Mouse (Mus musculus) neural tube, embryonic 11.5 days (tissue): Measurements from ENCODE around the gene Cxcl10. TPM values are rescaled to one million over a fixed set of nuclear protein-coding genes. Genes with fewer than 3 reads are reported as not detected.

ENCODE experiments used
- ATAC-seq: fragments of 200-750 bp; cut with Nextera tagmentation; 2 replicates; pipeline ENCODE4 v1.8.0; 2017; ENCODE audit warnings: moderate number of reproducible peaks, mild to moderate bottlenecking, moderate TSS enrichment, moderate library complexity; ENCODE audit not compliant: insufficient read depth, low FRiP score, low TSS enrichment
- DNase-seq: peaks from one replicate; pipeline ENCODE4 v3.0.0-alpha.2; 2015; ENCODE audit warnings: low spot score
- H3K27ac ChIP-seq: fragments of 300-500 bp; sonication (generic); 2 replicates; pipeline ENCODE4 v1.5.1; 2014; ENCODE audit warnings: low read depth, mild to moderate bottlenecking, low read length
- H3K27me3 ChIP-seq: fragments of 300-500 bp; sonication (generic); 2 replicates; pipeline ENCODE4 v1.6.1; 2014; ENCODE audit warnings: mild to moderate bottlenecking, low read length, mixed read lengths; ENCODE audit not compliant: control insufficient read depth, insufficient read depth
- H3K36me3 ChIP-seq: fragments of 300-500 bp; sonication (generic); 2 replicates; pipeline ENCODE4 v1.6.1; 2014; ENCODE audit warnings: mild to moderate bottlenecking, low read length, moderate library complexity, mixed read lengths; ENCODE audit not compliant: control insufficient read depth, insufficient read depth
- H3K4me1 ChIP-seq: fragments of 300-500 bp; sonication (generic); 2 replicates; pipeline ENCODE4 v1.6.1; 2014; ENCODE audit warnings: low read length, mixed read lengths; ENCODE audit not compliant: control insufficient read depth, insufficient read depth
- H3K4me2 ChIP-seq: fragments of 300-500 bp; sonication (generic); 2 replicates; pipeline ENCODE4 v1.6.1; 2014; ENCODE audit warnings: low read depth, mild to moderate bottlenecking, moderate library complexity
- H3K4me3 ChIP-seq: fragments of 300-500 bp; sonication (generic); 2 replicates; pipeline ENCODE4 v1.5.1; 2014; ENCODE audit warnings: low read depth, low read length
- H3K9ac ChIP-seq: fragments of 300-500 bp; sonication (generic); 2 replicates; pipeline ENCODE4 v1.6.1; 2014; ENCODE audit warnings: mild to moderate bottlenecking, low read length
- H3K9me3 ChIP-seq: fragments of 300-500 bp; sonication (generic); 2 replicates; pipeline ENCODE4 v1.6.1; 2016; ENCODE audit warnings: low read length; ENCODE audit not compliant: control insufficient read depth
- WGBS: fragments of 180-500 bp; shearing (Covaris S2); extraction: QIAGEN DNeasy Blood & Tissue Kit; methylation state at CpG from one replicate; pipeline ENCODE4 v1.1.7; 2014; 5-methylcytosine and 5-hydroxymethylcytosine counted together
- polyA plus RNA-seq: library from polyadenylated mRNA; unstranded; fragments of >200 nt; fragmentation: Nextera tagmentation; extraction: Ambion mirVana; gene quantifications from 2 replicates; pipeline ENCODE4 v1.2.1, GENCODE M21; 2014

The Cxcl10 gene
- polyA plus RNA-seq, 1 experiment from 2014 or later = not detected

DNA sequence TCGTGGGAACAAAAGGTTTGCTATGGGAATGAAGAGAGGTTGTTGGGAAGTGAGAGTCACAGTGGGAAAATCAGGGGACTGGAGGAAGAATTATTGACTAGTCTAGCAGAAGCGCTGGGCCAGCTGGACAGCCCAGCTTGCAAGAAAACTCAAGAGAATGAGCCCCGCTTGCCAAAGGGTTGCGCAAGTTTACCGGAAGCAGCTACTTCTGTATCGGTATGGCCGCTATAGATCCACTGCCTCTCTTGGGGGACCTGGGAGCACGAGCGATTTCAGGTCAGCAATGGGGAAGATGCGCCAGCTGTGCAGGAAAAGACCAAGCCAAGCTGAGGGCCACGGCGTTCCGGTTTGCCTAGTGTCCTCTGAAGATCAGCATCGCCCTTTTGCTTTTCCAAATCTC, 30.1 kb downstream of the Cxcl10 start:
- H3K27ac ChIP-seq = no peak overlapping the region
- 92% methylated on average over 14 of the region's 14 CpGs for WGBS
- H3K27me3 ChIP-seq = no peaks in the 10 kb centered on the region
- ATAC-seq (no peak), DNase-seq (no peak)
- H3K36me3 ChIP-seq = no peaks in the 10 kb centered on the region
- no peak overlapping the region for H3K4me2 ChIP-seq
- no peaks in the 10 kb centered on the region for H3K4me1 ChIP-seq
- no peaks in the 10 kb centered on the region for H3K9me3 ChIP-seq
- no peak overlapping the region for H3K4me3 ChIP-seq
- H3K9ac ChIP-seq = no peak overlapping the region

DNA sequence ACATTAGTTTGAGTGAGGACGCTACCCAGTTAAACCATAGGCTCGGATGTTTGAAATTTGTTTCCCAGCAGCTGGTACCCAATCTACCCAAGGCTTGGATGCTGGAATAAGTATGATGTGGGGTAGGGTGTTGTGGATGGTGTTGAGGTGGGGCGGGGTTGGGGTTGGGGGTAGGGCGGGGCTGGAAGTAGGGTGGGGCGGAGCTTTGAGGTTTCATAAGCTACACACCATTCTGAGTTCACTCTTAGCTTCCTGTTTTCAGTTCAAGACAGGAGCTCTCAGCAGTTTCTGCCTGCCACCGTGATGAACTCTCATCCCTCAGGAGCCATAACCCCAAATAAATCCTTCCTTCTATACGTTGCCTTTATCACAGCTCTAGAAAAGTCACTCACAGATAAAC, 30.6 kb downstream of the Cxcl10 start:
- no peak overlapping the region for H3K9ac ChIP-seq
- H3K9me3 ChIP-seq = no peaks in the 10 kb centered on the region
- no peaks in the 10 kb centered on the region for H3K27me3 ChIP-seq
- H3K4me2 ChIP-seq = no peak overlapping the region
- ATAC-seq (no peak), DNase-seq (no peak)
- no peaks in the 10 kb centered on the region for H3K36me3 ChIP-seq
- no peak overlapping the region for H3K4me3 ChIP-seq
- 88% methylated on average over 7 of the region's 7 CpGs for WGBS
- no peaks in the 10 kb centered on the region for H3K4me1 ChIP-seq
- H3K27ac ChIP-seq = no peak overlapping the region

DNA sequence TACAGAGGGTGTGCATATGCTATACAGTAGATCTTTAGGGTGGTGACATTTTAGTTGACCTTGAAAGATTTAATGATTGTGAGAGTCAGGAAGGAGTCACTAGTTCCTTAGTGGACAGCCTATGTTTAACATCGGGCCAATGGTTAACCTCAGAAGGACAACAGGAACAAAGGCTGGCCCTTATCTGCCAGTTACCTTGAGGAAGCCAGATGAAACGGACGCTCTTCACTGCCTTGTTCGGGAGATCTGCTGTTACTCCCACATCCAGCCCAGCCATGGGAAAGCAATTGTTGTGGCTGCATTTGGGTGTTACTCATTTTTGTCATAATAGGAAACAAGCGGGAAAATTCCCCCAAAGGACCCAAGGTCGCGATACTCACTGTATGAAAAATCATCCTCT, 34.9 kb downstream of the Cxcl10 start:
- Histone ChIP-seq H3K27me3 (no peaks in the 10 kb centered on the region), H3K36me3 (no peaks in the 10 kb centered on the region), H3K4me2 (no peak overlapping the region), H3K27ac (no peak overlapping the region), H3K4me3 (no peak overlapping the region), H3K9me3 (no peaks in the 10 kb centered on the region), H3K9ac (no peak overlapping the region), H3K4me1 (peaks cover 4% of the 10 kb centered on the region; the same call in 1 of the 2 replicates)
- ATAC-seq = no peak
- DNase-seq = no peak
- WGBS = 75% methylated on average over 7 of the region's 7 CpGs

DNA sequence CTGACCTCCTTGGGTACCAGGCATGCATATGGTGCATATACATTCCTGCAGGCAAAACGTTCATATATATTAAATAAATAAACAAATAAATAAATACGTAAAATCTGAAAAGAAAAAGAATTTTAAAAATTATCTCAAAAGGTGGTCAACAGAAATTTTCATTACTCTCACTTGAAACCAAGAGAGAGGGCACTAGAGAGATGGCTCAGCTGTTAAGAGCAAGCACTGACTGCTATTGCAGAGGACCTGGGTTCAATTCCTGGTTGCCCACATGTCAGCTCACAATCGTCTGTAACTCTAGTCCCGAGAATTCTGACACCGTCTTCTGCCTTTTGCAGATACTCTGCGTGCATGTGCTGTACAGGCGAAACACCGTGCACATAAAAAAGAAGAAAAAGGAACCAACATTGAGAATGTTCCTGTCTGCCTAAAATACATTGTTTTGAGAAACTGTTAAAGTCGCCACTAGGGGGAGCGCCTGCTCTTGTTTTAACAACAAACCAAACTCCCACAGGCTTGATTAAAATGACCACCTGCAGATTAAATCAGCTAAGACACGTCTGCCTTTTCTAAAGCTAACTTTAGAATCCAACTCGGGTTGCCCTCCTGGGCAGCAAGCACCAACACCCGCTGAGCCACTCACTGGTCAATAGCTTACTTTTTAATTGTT, 36.5 kb downstream of the Cxcl10 start:
- H3K9me3 ChIP-seq = no peaks in the 10 kb centered on the region
- 15% methylated on average over 13 of the region's 13 CpGs for WGBS
- no peak overlapping the region for H3K27ac ChIP-seq
- peak; percentile 79 for DNase-seq
- H3K27me3 ChIP-seq = no peaks in the 10 kb centered on the region
- ATAC-seq = no peak
- no peaks in the 10 kb centered on the region for H3K36me3 ChIP-seq
- H3K4me2 ChIP-seq = no peak overlapping the region
- peaks cover 5% of the 10 kb centered on the region; the same call in 1 of the 2 replicates for H3K4me1 ChIP-seq
- H3K9ac ChIP-seq = no peak overlapping the region
- no peak overlapping the region for H3K4me3 ChIP-seq

DNA sequence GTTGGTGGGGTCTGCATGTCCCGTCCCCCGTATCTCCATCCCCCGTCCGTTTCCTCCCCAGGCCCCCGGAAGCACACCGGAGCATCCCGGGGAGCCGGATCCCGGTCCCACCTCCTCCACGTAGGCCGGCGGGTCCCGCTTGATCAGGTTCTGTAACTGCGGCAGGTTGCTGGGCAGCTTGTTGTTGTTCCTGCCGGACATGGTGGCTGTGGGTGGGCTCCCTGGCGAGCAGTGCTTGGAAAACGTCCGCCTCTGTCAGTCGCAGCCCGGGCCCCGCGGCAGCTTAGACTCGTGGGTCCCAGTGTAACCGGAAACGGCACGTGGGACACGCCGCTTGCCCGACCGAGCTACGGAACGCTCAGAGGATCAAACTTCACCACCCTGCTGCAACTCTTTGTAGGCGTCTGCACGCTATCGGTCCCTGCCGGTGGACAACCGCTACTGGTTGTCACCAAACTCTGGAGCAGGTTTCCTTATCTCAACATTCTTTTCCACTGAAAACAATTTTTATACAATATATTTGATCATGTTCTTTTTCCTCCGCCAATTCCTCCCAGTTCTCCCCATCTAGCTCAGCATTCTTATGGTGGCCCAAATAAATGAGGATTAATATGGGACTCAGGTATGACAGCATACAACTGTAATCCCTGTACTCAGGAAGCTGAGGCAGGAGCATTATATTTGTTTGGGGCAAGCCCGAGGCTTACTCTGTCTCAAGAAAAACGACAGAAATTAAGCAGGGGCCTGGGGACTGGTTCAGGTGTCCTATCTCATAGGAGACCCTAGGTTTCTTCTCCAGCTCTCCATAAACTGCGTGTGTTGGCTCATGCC, 38.8 kb downstream of the Cxcl10 start, which contains the start of gene Sdad1:
Gene Sdad1, minus strand, starts transcription at position 799 of the 831 bp plus-strand sequence.
- peak within 1 kb of the TSS; percentile 86 for H3K4me3 ChIP-seq
- no peak within 1 kb of the TSS for H3K27ac ChIP-seq

DNA sequence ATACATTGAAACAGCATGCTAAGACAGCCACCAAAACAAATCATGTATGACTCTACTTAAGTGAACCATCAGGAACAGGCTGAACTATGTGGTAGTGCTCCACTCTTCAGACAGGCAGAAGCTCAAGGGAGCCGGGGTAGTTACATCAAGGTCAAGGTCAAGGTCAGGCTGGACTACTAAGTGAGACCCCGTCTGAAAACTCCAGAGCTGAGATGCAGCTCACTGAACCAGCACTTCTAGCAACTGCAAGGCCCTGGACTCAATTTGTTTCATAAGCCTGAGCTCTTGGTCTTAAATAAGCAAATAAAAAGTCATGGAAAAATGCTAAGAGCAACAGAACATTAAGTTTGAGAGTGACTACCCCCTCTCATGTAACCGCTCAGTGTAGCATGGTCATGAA, 44.4 kb downstream of the Cxcl10 start:
- ATAC-seq (no peak), DNase-seq (no peak)
- Histone ChIP-seq H3K27ac (no peak overlapping the region), H3K4me2 (no peak overlapping the region), H3K9ac (no peak overlapping the region), H3K9me3 (no peaks in the 10 kb centered on the region), H3K4me3 (no peak overlapping the region), H3K36me3 (peaks cover 22% of the 10 kb centered on the region), H3K4me1 (peaks cover 5% of the 10 kb centered on the region; the same call in 1 of the 2 replicates), H3K27me3 (no peaks in the 10 kb centered on the region)
- 81% methylated on average over 3 of the region's 3 CpGs for WGBS

More for the DNA sequence above, 38.8 kb downstream of the Cxcl10 start, which contains the start of gene Sdad1:
- H3K36me3 ChIP-seq = 0 out of 2 replicates have a peak, but pooled peaks cover 2% of the 10 kb centered on the region
- H3K9ac ChIP-seq = peak within 1 kb of the TSS; percentile 71
- DNase-seq (peak; percentile 94), ATAC-seq (peak; percentile 95)
- H3K4me2 ChIP-seq = peak within 1 kb of the TSS; percentile 74
- H3K27me3 ChIP-seq = no peaks in the 10 kb centered on the region
- WGBS = 2% methylated on average over 41 of the region's 41 CpGs
- H3K9me3 ChIP-seq = no peaks in the 10 kb centered on the region
- H3K4me1 ChIP-seq = peaks cover 5% of the 10 kb centered on the region; the same call in 1 of the 2 replicates

DNA sequence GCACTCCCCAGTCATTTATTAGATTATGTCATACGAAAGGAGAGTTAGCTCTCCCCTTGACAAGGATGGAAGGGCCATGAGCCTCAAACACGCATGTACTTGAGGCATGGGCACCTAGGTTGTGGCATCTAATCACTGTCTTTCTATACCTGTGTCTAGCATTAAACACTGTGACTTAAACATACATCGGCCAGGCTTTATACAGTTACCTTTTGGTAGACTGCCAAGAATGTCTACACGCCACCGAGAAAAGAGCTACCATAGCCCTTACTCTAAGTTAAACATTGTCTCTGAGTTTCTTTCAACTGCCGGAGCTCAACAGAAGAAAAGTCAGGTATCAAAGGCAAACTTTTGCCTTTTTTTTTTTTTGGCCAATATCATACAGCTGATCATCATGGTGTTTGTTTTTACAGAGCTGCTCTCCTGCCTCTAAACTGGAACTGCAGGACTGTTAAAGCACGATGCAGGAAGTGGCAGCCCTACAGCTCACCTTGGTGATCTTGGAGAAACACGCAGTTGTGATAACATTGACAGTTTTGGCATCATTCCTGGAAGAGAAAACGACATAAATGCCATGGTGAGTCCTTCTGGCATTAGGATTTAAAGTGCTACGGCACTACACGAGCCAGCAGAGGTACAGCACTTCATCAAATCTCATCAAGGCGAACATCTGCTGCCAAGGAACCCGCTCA, 46.4 kb downstream of the Cxcl10 start:
- ATAC-seq (no peak), DNase-seq (no peak)
- WGBS = 93% methylated on average over 13 of the region's 13 CpGs
- H3K27me3 ChIP-seq = no peaks in the 10 kb centered on the region
- H3K4me2 ChIP-seq = no peak overlapping the region
- H3K27ac ChIP-seq = no peak overlapping the region
- H3K9me3 ChIP-seq = no peaks in the 10 kb centered on the region
- H3K9ac ChIP-seq = no peak overlapping the region
- H3K4me3 ChIP-seq = no peak overlapping the region
- no peaks in the 10 kb centered on the region for H3K4me1 ChIP-seq
- H3K36me3 ChIP-seq = peaks cover 22% of the 10 kb centered on the region
